Mouse (Mus musculus): ENCODE results near the gene Scimp. TPM values are rescaled to one million over a fixed set of nuclear protein-coding genes. Genes with fewer than 3 reads are reported as not detected.

Gene Scimp
- polyA plus RNA-seq, 2 experiments = 0.10 to 0.51 TPM

- ATAC-seq (ENCODE audit: insufficient read depth) = no peak
- no peak overlapping the region for H3K9ac ChIP-seq (replicated peaks)
- 58% methylated on average over 13 of the region's 13 CpGs for WGBS (ENCODE audit: insufficient replicate concordance)
- H3K27ac ChIP-seq = no peak overlapping the region
- no peaks in the 10 kb centered on the region for H3K4me1 ChIP-seq (replicated peaks; ENCODE audit: control insufficient read depth in 2 of 2, insufficient read depth in 2 of 2, low read length in 1 of 2)
- H3K4me2 ChIP-seq (ENCODE audit: low read depth) = no peak overlapping the region
- H3K36me3 ChIP-seq (replicated peaks; ENCODE audit: control insufficient read depth, insufficient read depth, low read depth) = no peaks in the 10 kb centered on the region
- TF ChIP-seq CTCF (IDR thresholded peaks at IDR 0.05; ENCODE audit: low read depth) (no peak), EP300 (IDR thresholded peaks at IDR 0.05; ENCODE audit: low read depth) (no peak)
- H3K27me3 ChIP-seq (ENCODE audit: control insufficient read depth, insufficient read depth, low read length) = no peaks in the 10 kb centered on the region
- DNase-seq (ENCODE audit: low read depth in 3 of 3, low spot score in 3 of 3) = no peak
- no peaks in the 10 kb centered on the region for H3K9me3 ChIP-seq (ENCODE audit: control insufficient read depth, low read length)
- no peak overlapping the region for H3K4me3 ChIP-seq (ENCODE audit: insufficient read depth in 1 of 2, low read depth in 2 of 2, low read length in 2 of 2)
Measured at GRCm38 (mm10) chr11:70811471-70812240, 730 bp downstream of the Scimp start.

GRCm38 (mm10) chr11:70811041-70811440, 1.3 kb downstream of the Scimp start:
- DNase-seq (ENCODE audit: low read depth in 3 of 3, low spot score in 3 of 3) = no peak
- no peaks in the 10 kb centered on the region for H3K36me3 ChIP-seq (replicated peaks; ENCODE audit: control insufficient read depth, insufficient read depth, low read depth)
- no peak overlapping the region for H3K27ac ChIP-seq
- no peaks in the 10 kb centered on the region for H3K27me3 ChIP-seq (ENCODE audit: control insufficient read depth, insufficient read depth, low read length)
- no peaks in the 10 kb centered on the region for H3K9me3 ChIP-seq (ENCODE audit: control insufficient read depth, low read length)
- no peak overlapping the region for H3K4me2 ChIP-seq (ENCODE audit: low read depth)
- TF ChIP-seq CTCF (IDR thresholded peaks at IDR 0.05; ENCODE audit: low read depth) (no peak), EP300 (IDR thresholded peaks at IDR 0.05; ENCODE audit: low read depth) (no peak)
- ATAC-seq (ENCODE audit: insufficient read depth) = no peak
- 77% methylated on average over 5 of the region's 5 CpGs for whole genome bisulfite sequencing (ENCODE audit: insufficient replicate concordance)
- no peaks in the 10 kb centered on the region for H3K4me1 ChIP-seq (replicated peaks; ENCODE audit: control insufficient read depth in 2 of 2, insufficient read depth in 2 of 2, low read length in 1 of 2)
- no peak overlapping the region for H3K4me3 ChIP-seq (ENCODE audit: insufficient read depth in 1 of 2, low read depth in 2 of 2, low read length in 2 of 2)
- no peak overlapping the region for H3K9ac ChIP-seq (replicated peaks)

- no peak for ATAC-seq (ENCODE audit: insufficient read depth)
- Histone ChIP-seq H3K4me1 (replicated peaks; ENCODE audit: control insufficient read depth in 2 of 2, insufficient read depth in 2 of 2, low read length in 1 of 2) (peaks cover 0 to 9% of the 10 kb centered on the region in 2 experiments; a peak in 2 of 4 replicates), H3K4me3 (ENCODE audit: insufficient read depth in 1 of 2, low read depth in 2 of 2, low read length in 2 of 2) (no peak overlapping the region), H3K27me3 (ENCODE audit: control insufficient read depth, insufficient read depth, low read length) (no peaks in the 10 kb centered on the region), H3K9ac (replicated peaks) (no peak overlapping the region), H3K36me3 (replicated peaks; ENCODE audit: control insufficient read depth, insufficient read depth, low read depth) (no peaks in the 10 kb centered on the region), H3K9me3 (ENCODE audit: control insufficient read depth, low read length) (no peaks in the 10 kb centered on the region), H3K27ac (no peak overlapping the region), H3K4me2 (ENCODE audit: low read depth) (no peak overlapping the region)
- no peak for DNase-seq (ENCODE audit: low read depth in 3 of 3, low spot score in 3 of 3)
- WGBS (ENCODE audit: insufficient replicate concordance) = 47% methylated on average over 1 of the region's 1 CpGs
- TF ChIP-seq CTCF (IDR thresholded peaks at IDR 0.05; ENCODE audit: low read depth) (no peak), EP300 (IDR thresholded peaks at IDR 0.05; ENCODE audit: low read depth) (no peak)
Measured at GRCm38 (mm10) chr11:70809011-70809410, 3.4 kb downstream of the Scimp start.

GRCm38 (mm10) chr11:70808101-70808500, 4.3 kb downstream of the Scimp start:
- Histone ChIP-seq H3K27me3 (ENCODE audit: control insufficient read depth, insufficient read depth, low read length) (no peaks in the 10 kb centered on the region), H3K4me1 (replicated peaks; ENCODE audit: control insufficient read depth in 2 of 2, insufficient read depth in 2 of 2, low read length in 1 of 2) (peaks cover 0 to 12% of the 10 kb centered on the region in 2 experiments; a peak in 2 of 4 replicates), H3K9ac (replicated peaks) (no peak overlapping the region), H3K9me3 (ENCODE audit: control insufficient read depth, low read length) (no peaks in the 10 kb centered on the region), H3K27ac (no peak overlapping the region), H3K4me3 (ENCODE audit: insufficient read depth in 1 of 2, low read depth in 2 of 2, low read length in 2 of 2) (no peak overlapping the region), H3K4me2 (ENCODE audit: low read depth) (no peak overlapping the region), H3K36me3 (replicated peaks; ENCODE audit: control insufficient read depth, insufficient read depth, low read depth) (no peaks in the 10 kb centered on the region)
- DNase-seq (ENCODE audit: low read depth in 3 of 3, low spot score in 3 of 3) (no peak), ATAC-seq (ENCODE audit: insufficient read depth) (no peak)
- no peak for TF ChIP-seq EP300 (IDR thresholded peaks at IDR 0.05; ENCODE audit: low read depth)
- no peak for TF ChIP-seq CTCF (IDR thresholded peaks at IDR 0.05; ENCODE audit: low read depth)
- 30% methylated on average over 3 of the region's 3 CpGs for WGBS (ENCODE audit: insufficient replicate concordance)

DNA sequence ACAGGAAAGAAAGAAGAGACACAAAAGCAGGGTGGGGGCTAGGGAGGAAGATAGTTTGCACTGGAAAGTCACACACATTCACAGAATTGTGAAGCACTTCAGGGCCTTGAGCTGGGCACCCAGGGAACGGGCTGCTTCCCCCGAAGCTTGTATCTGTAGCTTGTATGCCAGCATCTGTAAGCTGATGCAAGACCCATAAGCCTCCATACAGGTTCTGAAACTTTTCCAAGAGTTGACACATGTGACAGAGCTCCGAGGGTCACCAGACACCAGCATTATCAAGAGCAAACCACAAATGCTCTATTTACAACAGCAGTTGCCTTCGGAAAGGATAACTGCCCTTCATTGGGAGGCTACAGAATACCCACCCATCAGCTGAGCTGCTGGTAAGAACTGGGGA, 4.8 kb downstream of the Scimp start:
- H3K36me3 ChIP-seq (replicated peaks; ENCODE audit: control insufficient read depth, insufficient read depth, low read depth) = no peaks in the 10 kb centered on the region
- no peaks in the 10 kb centered on the region for H3K9me3 ChIP-seq (ENCODE audit: control insufficient read depth, low read length)
- TF ChIP-seq CTCF (IDR thresholded peaks at IDR 0.05; ENCODE audit: low read depth) (no peak), EP300 (IDR thresholded peaks at IDR 0.05; ENCODE audit: low read depth) (no peak)
- ATAC-seq (ENCODE audit: insufficient read depth) (no peak), DNase-seq (ENCODE audit: low read depth in 3 of 3, low spot score in 3 of 3) (no peak)
- H3K4me1 ChIP-seq (replicated peaks; ENCODE audit: control insufficient read depth in 2 of 2, insufficient read depth in 2 of 2, low read length in 1 of 2) = peaks cover 0 to 12% of the 10 kb centered on the region in 2 experiments; a peak in 2 of 4 replicates
- H3K9ac ChIP-seq (replicated peaks) = no peak overlapping the region
- no peak overlapping the region for H3K27ac ChIP-seq
- no peak overlapping the region for H3K4me3 ChIP-seq (ENCODE audit: insufficient read depth in 1 of 2, low read depth in 2 of 2, low read length in 2 of 2)
- H3K4me2 ChIP-seq (ENCODE audit: low read depth) = no peak overlapping the region
- H3K27me3 ChIP-seq (ENCODE audit: control insufficient read depth, insufficient read depth, low read length) = no peaks in the 10 kb centered on the region
- 51% methylated on average over 4 of the region's 4 CpGs for WGBS (ENCODE audit: insufficient replicate concordance)

Measured in liver, embryonic 14.5 days (tissue).